Mouse (Mus musculus) left cerebral cortex, postnatal 36 days (tissue): ENCODE measurements at regions not wholly inside any gene's neighbourhood (a gene's known extent, or its start where the extent isn't known, plus 50 kb on each side); places are given as distances from the start of the nearest gene placed in this dataset.
"Not testable (repeated sequence)": the region's sequence is repeated elsewhere in the genome, so short reads cannot be mapped to it uniquely, and the experiment has no call there.

Source experiments
- DNase-seq, 2 experiments: peaks; one replicate each; pipeline ENCODE4 v3.0.0; 2021 to 2022; ENCODE audit warnings: low spot score in 2 of 2, mixed read lengths in 1 of 2
- intact Hi-C: fragments of 180-260 bp; cut with DNase I; formaldehyde crosslinking; loops from one replicate; pipeline ENCODE4 v1.15.1; 2025

DNA sequence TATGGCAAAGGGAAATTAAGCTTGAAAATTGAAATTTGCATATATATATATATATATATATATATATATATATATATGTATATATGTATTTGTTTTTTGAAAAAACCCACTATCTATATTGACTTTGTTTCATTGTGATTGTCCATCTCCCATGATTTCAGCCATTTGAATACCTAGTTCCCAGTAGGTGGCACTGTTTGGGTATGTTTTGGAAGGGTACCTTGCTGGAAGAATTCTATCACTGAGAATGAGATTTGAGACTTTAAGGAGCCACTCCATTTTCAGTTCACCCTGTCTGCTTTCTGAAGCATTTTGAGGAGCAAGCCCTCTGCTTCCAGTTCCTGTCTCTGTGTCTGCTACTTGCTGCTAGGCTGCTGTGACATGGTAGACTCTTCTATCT, 72.8 kb upstream of the Ugt8a start:
- intact Hi-C loops, result no loop called here
- DNase-seq, result no peak

DNA sequence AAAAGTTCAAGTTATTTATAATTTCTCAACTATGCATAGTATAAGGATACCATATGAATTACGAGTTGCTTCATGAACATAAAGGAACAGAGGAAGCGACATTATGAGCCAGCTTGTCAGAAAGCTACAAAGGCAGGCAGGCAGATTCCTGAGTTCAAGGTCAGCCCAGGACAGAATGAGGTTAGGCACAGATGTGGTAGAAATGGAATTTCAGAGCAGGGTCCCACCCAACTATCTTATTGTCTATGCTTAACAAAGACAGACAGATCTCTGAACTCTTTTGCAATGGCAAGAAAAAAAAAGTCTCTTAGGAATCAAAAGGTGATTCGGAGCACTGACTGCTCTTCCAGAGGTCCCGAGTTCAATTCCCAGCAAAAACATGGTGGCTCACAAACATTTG, 77.7 kb upstream of the Ugt8a start:
- intact Hi-C loops, result no loop called here
- DNase-seq, result no peak

DNA sequence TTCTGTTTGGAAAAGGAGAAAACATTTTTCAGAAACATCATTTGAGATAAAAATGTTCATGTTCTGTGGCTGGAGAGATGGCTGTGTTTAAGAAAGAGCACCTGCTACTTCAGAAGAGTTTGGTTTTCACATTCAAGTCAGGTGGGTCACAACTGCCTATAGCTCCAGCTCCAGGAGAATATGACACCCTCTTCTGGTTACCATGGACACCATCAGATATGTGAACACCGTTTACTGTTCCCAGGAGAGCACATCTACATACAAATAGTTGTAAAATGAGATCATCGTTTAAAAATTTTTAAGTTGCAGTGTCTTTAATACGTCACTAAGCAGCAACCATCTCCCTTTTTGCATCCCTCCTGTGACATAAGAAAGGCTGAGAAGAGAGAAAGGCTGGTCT, 105.9 kb upstream of the Ugt8a start:
- intact Hi-C loops, result loop anchor here (2.0 kb wide), 1 partner anchor 194 kb away; no protein-coding TSS in a partner anchor
- no peak for DNase-seq

DNA sequence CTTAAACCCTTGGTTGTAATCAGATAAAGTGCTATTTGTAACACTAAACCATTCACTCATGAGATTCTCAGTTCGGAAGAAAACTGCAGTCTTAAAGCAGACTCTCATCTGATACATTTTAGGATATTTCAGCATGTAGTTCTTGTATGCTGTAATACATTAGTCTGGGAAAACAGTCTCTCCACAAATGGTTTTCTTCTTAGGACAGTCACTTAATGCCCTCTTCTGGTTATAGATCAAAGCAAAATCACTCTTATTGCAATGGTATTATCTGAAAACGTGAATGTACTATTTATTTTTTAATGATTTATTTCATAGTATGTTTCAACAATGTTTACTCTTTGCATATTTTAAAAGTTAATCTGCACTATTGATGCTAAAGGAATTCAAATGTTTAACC, 106.4 kb upstream of the Ugt8a start:
- intact Hi-C loops, result loop anchor here (2.0 to 5.0 kb wide), 2 partner anchors 194 to 857 kb away; no protein-coding TSS in a partner anchor

DNA sequence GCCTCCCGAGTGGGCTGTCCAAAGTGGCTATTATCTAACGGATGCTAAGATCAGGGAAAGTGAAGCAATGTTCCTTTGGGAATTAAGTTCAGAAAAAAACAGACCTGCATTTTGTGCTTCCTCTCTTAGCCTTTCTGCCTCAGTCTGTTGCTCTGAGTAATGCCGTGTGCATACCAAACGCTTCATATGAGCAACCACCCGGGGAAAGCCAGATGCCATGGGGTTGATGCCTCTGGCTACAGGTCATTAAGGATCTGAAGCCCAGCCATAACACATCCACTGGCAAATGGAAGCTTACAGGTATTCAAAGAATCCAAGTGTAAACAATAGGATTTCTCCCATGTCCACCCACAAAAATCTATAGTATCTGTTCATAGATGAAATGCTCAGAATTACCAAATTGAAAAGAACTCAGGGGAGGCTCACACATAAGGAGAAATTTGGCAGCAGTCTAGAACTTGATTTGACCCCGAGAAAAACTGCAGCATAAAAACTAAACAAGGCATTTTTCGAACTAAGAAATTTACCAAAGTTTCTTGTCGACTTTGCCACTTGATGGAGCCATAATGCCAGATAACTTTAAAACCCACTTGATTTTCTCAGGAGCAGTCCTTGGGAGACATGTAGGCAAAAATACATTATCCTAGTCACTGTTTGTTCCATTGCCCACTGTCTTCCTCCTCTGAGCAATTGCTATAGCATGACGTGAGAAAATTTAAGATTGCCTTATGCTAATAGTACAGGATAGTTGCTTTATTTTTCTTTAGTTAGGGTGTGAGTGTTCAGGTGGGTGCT, 107.8 kb upstream of the Ugt8a start:
- DNase-seq, result no peak
- intact Hi-C loops, result loop anchor here (2.0 to 5.0 kb wide), 3 partner anchors 195 to 856 kb away; no protein-coding TSS in a partner anchor

More for the DNA sequence above, 106.4 kb upstream of the Ugt8a start:
- DNase-seq, result no peak

DNA sequence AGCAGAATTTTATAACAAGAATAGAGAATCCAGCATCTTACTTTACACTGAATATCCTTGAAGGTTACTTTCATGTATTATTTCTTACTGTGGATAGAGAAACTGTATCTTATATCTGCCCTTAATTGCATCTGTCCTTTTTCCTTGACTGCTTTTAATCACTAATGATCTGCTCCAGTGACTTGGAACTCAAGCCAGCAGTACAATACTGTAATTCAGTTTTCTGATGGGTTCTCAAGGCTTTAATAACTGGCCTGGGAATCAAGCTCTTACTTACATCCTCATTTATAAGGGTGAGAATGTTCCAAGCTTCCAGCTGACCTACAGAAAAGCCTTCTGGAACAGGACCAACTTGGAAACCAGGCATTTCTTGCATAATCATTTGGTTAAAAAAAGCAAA, 120.2 kb upstream of the Ugt8a start:
- intact Hi-C loops, result no loop called here
- no peak for DNase-seq

DNA sequence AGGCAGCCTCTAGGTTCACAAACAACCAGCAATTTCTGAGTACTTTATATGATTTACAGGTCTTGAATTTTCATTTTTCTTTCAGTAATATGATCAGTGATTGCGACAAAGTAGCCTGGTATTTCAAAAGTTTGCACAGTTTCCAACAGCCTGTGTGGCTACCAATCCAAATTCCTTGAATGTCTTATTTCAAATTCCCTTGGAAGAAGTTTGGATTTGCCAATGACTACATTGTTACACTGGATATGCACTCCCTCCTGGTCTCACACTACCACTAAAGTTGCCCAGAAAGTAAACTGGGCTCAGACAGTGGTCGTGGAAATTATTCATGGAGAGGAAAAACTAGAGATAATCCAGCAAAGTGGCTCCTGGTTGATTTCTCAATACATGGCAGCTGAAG, 166.7 kb upstream of the Ugt8a start:
- DNase-seq, result no peak
- intact Hi-C loops, result no loop called here

DNA sequence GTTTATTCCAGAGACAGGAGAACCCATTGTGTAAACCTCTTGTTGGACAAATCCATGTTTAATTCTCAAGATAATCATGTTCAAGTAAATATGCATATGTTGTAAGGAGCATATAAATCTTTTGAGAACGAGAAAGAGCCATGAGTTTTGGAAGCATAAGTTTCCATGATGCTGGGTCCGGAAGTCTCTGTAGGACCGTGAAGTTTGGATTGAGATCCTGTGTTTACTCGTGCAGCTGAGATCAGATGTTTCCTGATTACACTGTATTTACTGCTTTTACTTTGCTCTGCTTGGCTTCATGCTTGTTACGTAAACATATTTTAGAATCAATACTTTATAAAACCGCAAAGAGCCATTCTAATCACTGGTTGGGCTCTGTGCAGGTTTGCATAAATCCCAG, 171.0 kb upstream of the Ugt8a start:
- intact Hi-C loops, result no loop called here
- no peak for DNase-seq

DNA sequence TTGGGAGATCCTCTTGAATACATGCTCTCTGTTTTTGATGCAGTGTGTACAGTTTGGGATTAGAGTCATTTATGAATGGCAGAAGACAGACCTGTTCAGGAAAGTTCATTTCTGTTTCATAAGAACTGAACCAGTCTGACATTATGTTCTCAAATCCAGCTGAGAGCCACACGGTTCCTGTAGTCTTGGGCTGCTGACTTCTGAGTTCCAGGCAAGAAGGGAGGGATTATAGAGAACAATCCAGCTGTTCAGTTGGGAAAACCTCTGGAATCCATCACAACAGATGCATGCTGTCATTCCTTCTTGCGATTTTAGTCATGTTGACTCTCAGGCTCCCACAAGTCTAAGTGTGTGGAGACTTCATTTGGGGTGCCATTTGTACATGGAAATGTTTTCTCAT, 179.4 kb upstream of the Ugt8a start:
- no peak for DNase-seq
- intact Hi-C loops, result no loop called here

DNA sequence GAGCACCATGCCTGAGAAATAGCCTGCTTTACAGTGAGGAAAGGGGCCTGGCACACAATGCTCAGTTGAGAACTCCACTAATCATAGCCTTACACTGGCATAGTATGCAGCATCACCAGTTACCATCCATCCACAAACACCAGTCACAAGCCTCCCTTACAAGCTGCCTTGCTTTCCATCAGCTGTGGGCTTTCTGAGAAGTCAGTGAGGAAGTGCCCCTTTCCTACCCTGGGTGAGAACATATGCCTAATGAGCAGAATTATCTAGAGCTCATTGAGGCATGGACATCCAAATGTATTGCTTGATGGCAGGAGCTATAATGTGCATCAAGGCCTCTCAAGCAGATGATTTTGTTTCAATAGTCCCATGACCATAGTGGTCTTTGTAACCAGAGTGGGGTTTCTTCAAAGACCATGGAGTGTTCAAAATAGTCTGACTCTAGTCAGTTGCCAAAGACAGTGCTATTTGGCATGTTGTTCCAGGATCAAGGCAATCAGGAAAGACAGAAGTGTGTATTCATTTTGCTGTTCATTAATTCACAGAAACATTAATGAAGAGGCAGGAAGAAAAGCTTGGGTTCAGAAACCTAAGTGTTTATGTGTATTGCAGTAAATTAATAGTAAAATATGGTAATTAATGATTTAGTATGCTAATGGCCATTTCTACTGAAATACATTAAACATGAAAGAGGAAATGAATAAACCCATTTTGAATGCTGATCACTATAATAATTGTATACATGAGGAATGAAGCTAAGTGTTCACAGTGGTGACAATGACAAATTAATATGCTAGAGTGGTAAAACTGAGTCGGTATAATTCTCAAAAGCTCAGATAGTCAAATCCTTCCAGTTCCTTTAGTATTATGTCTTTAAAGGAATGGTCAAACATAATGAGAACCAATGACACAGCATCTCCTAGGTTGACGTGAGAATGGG, 184.2 kb upstream of the Ugt8a start:
- intact Hi-C loops, result no loop called here
- no peak for DNase-seq

DNA sequence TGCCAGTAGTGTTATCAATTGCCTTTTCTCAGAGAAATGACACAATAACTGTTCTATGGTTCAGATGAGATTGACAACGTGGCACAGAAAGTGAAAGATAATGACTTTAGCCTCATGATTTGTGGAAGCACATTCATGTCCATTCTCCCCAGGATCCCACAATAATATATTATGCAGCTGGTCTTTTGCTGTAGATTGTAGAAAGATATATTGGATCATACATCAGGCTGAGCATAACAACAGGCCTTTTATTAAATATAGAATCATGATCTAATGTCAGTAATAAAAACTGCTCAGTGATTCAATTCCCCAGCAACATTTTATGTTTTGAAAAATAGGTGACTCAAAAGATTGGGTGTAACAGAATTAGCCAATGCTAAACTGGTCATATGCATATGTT, 196.9 kb upstream of the Arsj start:
- intact Hi-C loops, result no loop called here
- no peak for DNase-seq

DNA sequence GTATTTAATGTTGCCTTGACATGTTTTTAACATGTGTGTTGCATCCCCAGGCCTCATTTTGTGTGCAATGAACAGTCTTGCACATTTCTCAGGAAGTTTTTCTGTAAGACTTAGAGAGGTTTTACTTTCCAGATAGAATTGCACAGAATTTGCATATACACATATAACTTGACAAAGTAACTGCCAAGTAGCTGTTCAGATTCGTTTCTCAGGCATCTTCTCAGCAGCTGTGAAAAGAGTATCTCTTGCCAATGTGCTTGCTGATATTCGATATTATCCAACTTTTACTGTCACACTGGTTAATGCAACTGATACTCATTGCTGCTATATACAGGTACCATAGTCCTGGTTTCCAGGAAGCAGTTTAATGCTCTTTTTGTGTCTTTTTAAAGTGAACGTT, 154.5 kb upstream of the Arsj start:
- no peak for DNase-seq

DNA sequence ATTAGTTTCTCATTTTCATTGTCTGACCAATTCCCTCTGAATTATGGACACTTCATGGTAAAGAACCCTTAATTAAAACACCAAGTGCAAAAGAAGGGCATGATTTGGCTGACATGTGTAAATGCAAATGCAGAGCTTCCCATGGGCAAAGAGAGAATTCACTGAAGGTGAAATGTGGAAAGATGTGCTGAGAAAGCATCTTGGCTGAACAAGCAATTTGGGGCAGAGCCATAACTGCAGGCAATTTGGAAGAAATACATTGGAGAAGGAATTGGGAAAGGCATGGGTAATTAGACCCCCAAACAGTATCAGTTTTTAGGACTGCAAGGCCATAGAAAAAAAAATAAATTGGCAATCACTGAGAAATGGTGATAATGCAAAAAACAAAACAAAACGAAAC, 153.3 kb upstream of the Arsj start:
- intact Hi-C loops, result no loop called here
- DNase-seq, result no peak

More for the DNA sequence above, 154.5 kb upstream of the Arsj start:
- intact Hi-C loops, result no loop called here

DNA sequence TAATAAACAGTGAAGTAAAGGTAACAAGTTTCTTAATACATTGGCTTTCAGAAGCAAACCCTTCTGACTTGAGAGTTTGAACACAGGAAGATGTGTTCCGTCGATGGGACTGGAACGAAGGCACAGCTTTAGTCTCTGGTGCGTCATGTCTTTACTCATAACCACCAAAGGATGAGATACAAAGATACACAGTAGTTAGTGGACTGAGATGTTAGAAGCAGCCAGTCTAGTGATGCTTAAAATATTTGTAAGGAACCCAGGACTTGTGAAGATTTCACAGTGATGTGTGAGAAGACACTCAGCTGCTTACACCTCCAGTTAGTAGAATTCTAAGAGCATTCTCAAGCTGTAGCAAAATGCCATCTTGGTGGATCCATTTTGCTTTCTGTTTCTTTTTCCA, 135.9 kb upstream of the Arsj start:
- intact Hi-C loops, result no loop called here
- no peak for DNase-seq

DNA sequence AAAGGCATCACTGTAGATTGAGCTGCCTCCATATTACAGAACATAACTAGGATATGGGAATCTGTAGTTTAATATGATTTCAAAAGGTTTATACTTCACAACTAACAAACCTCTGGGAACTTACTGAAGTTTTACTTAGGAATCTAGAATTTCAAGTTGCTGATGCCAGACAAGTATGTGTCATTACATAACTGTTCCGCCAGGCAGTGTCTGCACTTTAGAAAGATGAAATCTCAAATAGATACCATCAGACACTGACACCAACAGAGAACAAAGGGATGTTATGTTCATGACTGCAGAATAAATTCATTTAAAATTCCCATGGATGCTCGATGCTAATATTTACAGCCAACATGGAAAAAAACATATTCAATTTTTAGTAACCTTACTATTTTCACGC, 117.7 kb upstream of the Arsj start:
- intact Hi-C loops, result no loop called here
- no peak for DNase-seq

DNA sequence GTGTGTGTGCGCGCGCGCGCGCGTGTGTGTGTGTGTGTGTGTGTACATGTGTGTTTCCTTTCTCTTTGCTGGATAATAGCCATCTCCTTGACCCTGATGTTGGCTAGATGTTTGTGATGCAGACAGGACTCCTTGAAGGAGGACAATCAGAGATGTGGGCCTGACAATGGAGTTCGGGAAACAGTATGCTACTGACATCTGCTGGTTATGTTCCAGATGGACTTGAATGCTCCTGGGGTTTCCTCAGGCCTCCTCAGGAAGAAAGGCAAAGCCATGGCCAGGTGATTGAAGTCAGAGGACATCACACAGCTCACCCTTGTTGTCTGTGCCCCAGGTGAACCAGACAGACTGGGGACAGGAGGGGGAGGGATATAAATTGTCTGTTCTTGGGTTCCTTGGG, 102.2 kb upstream of the Arsj start:
- DNase-seq, result no peak
- intact Hi-C loops, result no loop called here

DNA sequence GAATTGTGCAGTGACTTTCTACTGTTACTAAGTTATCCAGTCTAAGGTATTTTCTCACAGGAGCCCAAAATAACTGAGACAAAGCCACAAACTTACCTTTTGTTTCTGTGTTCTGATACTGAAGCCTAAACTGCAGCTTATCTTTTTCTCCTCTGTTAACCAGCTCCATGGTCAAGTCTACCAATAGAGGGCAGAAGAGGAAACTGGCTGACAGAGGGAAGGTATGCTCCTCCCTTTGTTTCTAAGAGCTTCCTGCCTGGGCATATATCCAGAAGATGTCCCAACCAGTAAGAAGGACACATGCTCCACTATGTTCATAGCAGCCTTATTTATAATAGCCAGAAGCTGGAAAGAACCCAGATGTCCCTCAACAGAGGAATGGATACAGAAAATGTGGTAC, 91.5 kb upstream of the Arsj start:
- DNase-seq, intact Hi-C loops: not testable (repeated sequence)

DNA sequence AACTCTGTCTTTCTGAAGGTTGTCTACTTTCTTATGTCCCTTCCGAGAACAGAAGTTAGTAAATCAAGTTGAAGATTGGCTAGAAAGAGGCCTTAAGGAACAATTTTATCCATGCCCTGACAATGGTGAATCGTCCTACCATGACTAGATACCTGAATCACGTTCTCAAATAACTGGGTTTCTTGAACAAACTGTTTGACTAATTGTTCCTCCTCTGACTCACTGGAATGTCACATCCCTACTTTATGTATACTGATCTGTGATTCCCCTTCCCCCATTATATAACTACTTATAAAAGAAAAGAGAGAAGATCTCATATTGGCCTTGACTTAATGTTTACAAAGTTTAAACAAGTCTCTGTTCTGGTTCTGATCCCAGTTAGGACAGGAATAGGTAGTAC, 89.9 kb upstream of the Arsj start:
- intact Hi-C loops, result no loop called here
- DNase-seq, result no peak

DNA sequence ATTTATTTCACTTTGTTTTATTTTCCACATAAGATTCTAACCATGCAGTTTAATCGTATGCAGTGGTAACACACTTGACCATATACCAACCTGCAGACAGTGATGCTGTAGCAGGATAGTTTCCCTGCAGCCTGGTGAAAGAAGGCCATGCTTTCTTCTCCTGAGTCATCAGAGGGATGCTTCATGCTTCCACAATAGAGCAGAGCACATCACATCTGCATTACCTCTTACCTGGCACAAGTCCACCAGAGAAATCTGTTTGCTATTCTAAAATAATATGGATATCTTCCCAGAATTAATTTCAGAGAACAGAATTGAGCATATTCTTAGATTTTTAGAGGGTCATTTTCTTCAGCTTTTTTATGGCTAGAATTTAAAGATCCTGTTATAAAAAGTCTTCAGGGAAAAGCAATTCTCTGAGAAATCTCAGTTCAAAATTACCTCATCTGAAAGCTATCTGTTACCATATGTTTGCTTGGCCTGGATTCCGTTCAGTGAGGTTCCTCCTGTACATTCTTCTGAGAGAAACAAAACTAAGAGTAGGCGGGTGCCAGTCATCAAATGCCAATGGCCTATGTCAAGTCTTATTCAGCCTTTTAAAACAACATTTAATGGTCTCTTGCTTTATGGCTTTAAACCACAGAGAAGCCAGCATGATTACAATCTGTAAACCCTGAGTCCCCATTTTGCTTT, 87.3 kb upstream of the Arsj start:
- DNase-seq, result no peak
- intact Hi-C loops, result no loop called here
